Mouse (Mus musculus): ENCODE results near the gene Micu1.

The Micu1 gene

DNA sequence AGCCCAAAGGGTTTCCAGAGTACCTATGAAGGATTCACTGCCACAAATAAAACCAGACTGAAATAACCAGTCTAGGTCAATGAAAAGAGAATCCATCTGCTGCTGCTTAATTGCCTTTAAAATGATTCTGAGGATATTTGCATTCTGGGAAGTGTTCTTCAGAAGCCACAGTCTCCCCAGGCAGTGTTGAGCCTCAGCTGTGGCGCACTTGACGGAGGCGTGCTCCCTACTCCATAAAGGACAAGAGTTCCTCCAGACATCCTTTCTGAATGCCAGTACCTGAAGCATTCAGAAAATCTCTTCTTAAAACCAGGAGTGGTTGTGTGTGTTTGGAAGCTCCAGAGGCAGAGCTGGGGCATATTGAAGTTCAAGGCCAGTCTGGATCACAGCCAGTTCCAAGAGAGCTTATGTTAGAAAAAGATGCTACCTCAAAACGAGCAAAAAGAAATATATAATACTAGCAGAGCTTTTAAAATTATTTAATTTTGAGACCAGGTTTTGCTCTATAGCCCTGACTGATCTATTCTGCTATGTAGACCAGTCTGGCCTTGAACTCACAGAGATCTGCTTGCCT, 75.9 kb downstream of the Micu1 start:
- no peak for DNase-seq

DNA sequence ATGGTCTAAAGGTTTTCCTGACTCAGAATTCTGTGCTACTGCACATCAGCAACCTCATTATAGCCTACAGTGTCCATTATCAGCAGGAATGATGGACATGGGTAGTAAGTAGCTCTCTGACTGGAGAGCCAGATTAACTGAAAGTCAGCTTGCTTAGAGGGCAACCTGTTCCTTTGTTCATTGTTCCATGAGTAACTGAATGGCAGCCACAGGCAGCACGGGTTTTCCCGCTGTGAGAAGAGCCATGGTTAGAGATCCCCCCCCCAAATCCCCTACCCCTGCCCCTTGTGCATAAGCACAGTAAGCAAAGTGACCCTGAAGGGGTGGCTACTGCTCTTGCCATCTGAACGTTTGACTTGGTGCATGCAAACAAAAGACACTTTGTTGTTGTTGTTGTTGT, 78.4 kb downstream of the Micu1 start:
- no peak for DNase-seq

DNA sequence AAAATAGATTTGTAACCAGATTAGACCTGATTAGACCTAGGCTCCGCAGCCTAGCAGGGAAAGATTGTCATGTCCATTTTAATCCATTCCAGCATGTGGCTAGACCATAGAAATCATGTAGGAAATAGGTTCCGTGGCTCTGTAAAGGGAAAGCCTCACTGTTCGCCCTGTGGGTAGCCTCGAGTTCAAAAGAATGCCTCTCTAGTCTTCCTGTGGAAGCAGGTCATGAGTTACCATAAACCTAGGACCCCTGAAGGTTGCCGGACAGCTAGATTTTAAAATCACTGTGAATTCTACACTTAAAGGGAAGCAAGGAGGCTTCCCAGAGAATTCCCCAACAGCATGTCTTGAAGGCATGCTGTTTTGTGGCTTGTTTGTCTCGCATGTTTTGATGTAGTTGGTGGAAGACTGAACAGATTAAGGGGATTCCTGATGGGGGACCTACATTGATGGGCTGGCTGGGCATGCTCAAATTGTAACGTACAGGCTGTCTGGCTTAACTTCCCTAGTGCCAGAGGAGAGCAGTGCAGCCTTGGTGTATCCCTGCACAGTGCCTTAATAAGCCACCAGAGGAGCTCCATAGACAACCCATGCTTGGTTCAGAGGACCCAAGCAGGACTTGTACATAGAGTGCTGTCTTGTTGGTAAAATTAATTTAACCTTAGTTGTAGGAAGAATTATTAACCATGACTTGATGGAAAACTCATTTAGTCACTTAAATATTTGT, 79.1 kb downstream of the Micu1 start:
- DNase-seq: no peak

GRCm38 (mm10) chr10:59784731-59785685, 82.7 kb downstream of the Micu1 start:
- DNase-seq: no peak

DNA sequence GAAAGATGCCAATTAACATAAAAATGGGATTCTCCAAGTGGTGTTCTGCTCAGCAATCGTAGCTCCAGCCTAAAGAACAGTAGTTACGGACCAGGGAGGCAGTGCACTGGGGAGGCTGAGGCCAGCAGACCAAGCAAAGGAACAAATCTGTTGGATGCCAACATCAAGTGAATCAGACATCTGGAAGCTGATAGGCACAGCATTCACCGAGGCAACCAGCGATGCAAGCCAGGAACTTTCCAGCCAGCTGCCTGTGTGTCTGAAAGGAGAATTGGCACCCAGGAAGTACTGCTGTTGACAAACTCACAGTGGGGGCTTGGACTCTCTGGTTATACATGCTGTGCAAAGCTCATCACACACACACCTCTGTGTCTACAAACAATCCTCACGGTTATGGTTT, 84.0 kb downstream of the Micu1 start:
- DNase-seq: no peak

GRCm38 (mm10) chr10:59787140-59787800, 85.0 kb downstream of the Micu1 start:
- no peak for DNase-seq

- DNase-seq: no peak
These were observed 85.6 kb downstream of the Micu1 start for GRCm38 (mm10) chr10:59787870-59788269.

DNA sequence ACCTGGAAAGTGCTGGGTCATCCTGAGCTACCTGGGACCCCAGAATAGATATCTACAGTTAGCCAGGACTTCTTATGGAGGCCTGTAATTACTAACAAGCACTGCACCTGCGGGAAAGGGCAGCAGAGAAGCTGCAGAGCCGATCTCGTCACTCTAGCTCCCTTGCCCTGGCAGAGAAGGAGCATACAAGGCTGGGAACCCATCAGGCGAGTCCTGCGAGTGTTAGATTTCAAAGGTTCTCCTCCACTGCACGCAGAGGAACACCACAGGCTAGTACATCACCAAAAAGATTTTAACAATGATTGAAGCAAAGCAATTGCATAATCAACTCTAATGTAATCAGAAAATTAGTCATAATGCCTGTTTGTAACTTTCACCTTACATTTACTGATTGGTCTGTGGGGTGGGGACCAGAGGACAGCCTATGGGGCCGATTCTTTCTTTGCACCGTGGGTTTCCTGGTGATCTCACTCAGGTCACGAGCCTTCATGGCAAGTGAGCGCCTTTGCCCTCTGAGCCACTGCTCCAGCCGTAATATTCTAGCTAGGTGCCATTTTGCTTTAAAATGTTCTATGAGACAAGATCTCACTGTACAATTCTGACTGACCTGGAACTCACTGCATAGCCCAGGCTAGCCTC, 88.1 kb downstream of the Micu1 start:
- no peak for DNase-seq

GRCm38 (mm10) chr10:59791896-59792295, 89.6 kb downstream of the Micu1 start:
- DNase-seq: no peak

DNA sequence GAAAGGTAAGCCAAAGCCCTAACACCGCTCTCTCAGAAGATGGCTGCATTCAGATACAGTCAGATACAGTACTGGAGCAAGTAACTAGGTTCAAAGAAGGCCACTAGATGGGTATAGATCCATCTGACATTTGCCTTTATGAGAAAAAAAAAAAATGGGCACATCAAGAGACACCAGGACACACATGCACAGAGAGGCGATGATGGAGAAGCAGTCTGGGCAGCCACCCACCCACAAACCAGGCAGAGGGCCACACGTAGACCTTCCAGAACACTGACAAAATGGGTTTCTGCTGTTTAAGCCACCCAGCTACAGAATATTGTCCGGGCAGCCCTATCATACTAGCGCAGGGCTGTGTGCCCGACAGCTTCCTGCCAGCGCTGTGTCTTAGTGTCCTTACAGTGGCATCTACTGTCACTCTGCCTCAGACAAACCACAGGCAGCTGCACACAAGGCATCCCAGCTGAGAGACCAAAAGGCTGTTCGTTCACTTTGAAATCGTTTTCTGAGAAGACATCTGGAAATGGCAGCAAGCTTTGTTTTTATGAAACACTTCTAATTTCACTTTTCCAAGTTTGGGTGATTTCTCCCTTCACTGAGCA, 90.4 kb downstream of the Micu1 start:
- no peak for DNase-seq

GRCm38 (mm10) chr10:59793454-59793853, 91.2 kb downstream of the Micu1 start:
- DNase-seq: no peak

GRCm38 (mm10) chr10:59795085-59795484, 92.8 kb downstream of the Micu1 start:
- DNase-seq: no peak

DNA sequence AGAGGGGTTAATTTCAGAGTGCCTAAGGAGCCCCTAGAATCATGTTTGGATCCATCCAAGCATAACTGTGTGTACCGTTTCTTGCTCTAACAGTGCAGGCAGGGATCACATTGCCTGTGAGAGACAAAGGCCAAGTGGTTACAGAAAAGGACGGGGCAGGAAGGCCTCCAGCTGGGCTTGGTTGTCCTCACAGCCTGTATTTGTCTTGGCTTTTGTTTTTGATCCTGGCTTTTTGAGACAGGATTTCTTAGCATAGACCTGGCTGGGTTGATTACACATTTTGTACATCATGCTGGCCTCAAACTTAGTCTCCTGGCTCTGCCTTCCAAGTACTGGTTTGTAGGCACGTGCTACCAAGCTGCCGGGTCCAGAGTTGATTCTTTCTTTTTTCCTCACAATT, 93.6 kb downstream of the Micu1 start:
- DNase-seq: no peak

- no peak for DNase-seq
These were observed 96.1 kb downstream of the Micu1 start for GRCm38 (mm10) chr10:59798371-59798770.

- DNase-seq: no peak
These were observed 97.2 kb downstream of the Micu1 start for GRCm38 (mm10) chr10:59799303-59800044.

- no peak for DNase-seq
These were observed 97.9 kb downstream of the Micu1 start for GRCm38 (mm10) chr10:59800159-59800558.

DNA sequence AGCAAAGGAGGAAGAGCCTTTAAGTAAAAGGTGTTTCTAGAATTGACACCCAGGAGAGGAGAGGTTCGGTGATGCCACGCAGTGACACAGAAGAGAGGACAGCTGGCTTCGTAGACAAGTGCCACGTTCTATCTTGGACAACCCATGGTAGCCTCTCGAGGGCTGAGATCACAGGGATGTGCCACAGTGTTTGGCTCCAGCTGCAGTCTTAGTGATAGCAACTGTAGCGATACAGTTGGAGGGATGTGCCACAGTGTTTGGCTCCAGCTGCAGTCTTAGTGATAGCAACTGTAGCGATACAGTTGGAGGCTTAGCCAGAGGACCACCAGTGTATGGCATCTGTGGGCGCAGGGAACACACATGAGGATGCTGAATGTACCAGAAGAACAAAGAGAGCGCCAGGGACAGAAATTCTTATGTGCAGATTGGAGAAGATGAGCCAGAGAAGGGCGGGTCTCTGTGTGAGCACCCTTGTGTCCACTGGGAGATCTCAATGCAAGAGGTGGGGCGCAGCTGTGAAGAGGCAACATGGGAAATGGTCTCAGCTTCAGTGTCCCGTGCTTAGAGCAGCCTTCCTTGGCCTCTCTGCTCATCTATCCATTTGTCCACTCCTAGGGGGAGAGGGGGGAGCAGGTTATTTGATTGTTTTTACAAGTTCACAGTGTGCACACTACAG, 98.7 kb downstream of the Micu1 start:
- no peak for DNase-seq

DNA sequence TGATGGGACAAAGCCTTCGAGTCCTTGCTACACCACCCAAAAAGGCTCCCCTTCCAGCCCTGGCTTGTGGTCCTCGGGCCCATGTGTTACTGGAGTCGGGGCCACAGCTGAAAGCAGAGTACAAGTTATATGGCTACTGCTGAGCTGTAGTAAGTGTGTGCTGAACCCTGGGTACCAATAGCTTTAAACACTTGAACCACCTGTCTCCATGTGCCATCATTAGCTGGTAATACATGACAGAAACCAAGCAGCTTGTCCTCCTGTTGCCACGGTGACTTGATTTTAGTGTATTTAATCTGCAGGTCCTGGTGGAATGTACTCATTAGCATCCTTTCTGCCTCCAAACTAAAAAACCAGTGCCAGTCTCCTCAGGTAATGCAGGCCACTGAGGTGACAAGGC, 106.4 kb downstream of the Micu1 start:
- DNase-seq: no peak

GRCm38 (mm10) chr10:59809991-59810574, 107.8 kb downstream of the Micu1 start:
- DNase-seq: no peak

DNA sequence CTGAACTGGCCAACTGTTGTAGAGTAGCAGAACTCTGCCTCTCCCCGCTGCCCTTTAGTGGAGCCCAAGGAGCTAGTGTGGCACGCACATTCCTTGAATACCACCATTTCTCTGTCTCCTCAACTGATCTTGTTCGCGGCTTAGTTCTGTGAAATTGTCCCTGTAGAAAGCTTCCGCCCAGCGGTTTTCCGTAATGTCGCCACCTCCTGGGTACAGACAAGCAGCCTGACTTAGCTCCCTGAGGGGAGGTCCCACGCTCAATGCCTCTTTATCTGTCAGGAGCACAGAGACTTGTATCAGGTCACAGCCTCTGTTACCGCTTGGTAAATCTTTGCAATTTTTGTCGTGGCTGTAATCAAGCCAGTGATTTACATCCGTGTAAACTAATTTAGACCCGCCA, 110.7 kb downstream of the Micu1 start:
- DNase-seq: no peak

- DNase-seq: no peak
These were observed 111.5 kb downstream of the Micu1 start for GRCm38 (mm10) chr10:59813759-59814158.

Measured in right cerebral cortex, postnatal 25 days (tissue).